28 mouse cellular contexts compared by ENCODE assay signal in the genomic region with DNA sequence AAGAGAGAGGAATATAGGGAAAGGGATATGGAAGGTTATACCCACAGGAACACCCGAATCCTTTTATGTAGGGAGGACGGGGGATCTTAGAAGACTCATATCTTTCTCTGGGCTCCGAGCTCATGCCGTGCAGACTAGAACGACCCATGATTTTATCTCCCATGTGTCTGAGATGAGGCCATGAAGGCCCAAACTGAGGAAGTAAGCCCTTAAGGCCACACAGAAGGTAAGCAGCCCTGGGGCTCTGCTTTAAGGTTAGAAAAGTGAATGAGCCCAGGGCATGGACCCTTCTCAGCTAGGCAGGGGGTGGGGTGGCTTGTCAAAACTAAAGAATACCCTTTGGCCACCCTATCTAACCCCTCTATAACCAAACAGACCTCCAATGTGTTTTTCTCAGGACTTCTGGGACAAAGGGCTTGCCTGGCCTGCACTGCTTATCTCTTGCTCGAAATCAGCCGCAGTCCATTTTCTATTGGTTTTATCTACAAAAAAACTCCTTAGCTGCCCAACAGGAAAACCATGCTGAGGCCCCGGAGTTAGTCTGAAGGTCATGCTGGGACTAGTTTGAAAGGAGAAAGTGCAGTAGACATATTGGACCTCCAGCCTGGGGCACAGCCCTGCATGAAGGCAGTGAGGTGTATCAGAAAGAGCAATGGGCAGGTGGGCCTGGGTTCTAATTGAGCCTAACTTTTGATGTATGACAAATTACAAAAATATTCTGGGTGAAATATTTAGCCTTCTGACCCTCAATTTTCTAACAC. TPM values are rescaled to one million over a fixed set of nuclear protein-coding genes. Genes with fewer than 3 reads are reported as not detected.
DNase-seq lines count a peak whose midpoint lies in the region; TF ChIP-seq lines count a peak whose summit lies in the region.
"Had no signal": no experiment of that assay in that cellular context is flagged by ENCODE, and none has a peak within 500 bp of the region (broad histone marks: within the 10 kb centered on the region; RNA-seq: fewer than 3 reads in every experiment).

No protein-coding gene starts in this region.

- H3K27ac ChIP-seq in layer of hippocampus, adult 2 months = 0 out of 2 replicates have a peak overlapping the region, but pooled peaks have one; percentile 9
- 0 out of 2 replicates have a peak overlapping the region, but pooled peaks have one; percentile 9 for H3K27ac ChIP-seq in small intestine, adult 2 months (ENCODE audit: insufficient read depth, low read depth, low read length)
- H3K27ac ChIP-seq: embryonic facial prominence, embryonic 10.5 days; embryonic facial prominence, embryonic 15.5 days; forebrain, embryonic 12.5 days; hindbrain, embryonic 14.5 days; kidney, postnatal 0 days; limb, embryonic 13.5 days; liver, embryonic 14.5 days; neural tube, embryonic 12.5 days had no signal

- no peak for TF ChIP-seq POLR2A in small intestine, adult 2 months (IDR thresholded peaks at IDR 0.05; ENCODE audit: low read depth, low read length)

- DNase-seq in layer of hippocampus, adult 2 months (ENCODE audit: low spot score in 2 of 2) = no peak
- no peak for DNase-seq in layer of hippocampus, adult 9-10 months (ENCODE audit: low spot score)
- peak; percentile 24 to 28 for DNase-seq in urinary bladder, postnatal 36 days (ENCODE audit: low spot score in 2 of 2)
- DNase-seq in urinary bladder, adult 2 months (ENCODE audit: low spot score) = no peak
- peak; percentile 23 for DNase-seq in yolk sac, embryonic 10.5 days (ENCODE audit: low spot score)
- no peak for DNase-seq in kidney, adult 9 months
- DNase-seq in MN1 (ENCODE audit: low spot score) = no peak
- DNase-seq: adrenal gland, adult 8-10 months; cerebellum, adult 8-10 months; cerebellum, postnatal 25 days; forebrain, postnatal 0 days; gastrocnemius, postnatal 10 days; kidney, adult 2 months; lung, embryonic 14.5 days; lung, postnatal 14 days; right cerebral cortex, adult 18-20 months; thymus, adult 18-20 months; thymus, postnatal 25 days had no signal

- no peaks in the 10 kb centered on the region for H3K36me3 ChIP-seq in small intestine, adult 2 months (ENCODE audit: control insufficient read depth, insufficient read depth, low read length)
- H3K36me3 ChIP-seq: embryonic facial prominence, embryonic 10.5 days; embryonic facial prominence, embryonic 15.5 days; forebrain, embryonic 12.5 days; limb, embryonic 13.5 days; neural tube, embryonic 12.5 days had no signal

- no peak overlapping the region for H3K4me3 ChIP-seq in layer of hippocampus, adult 2 months
- H3K4me3 ChIP-seq in small intestine, adult 2 months (ENCODE audit: low read depth, low read length) = no peak overlapping the region
- H3K4me3 ChIP-seq: embryonic facial prominence, embryonic 10.5 days; embryonic facial prominence, embryonic 15.5 days; forebrain, embryonic 12.5 days; limb, embryonic 13.5 days; myocyte; neural tube, embryonic 12.5 days had no signal

- no peak for TF ChIP-seq CTCF in layer of hippocampus, adult 2 months (conservative IDR thresholded peaks at IDR 0.05)
- no peak for TF ChIP-seq CTCF in small intestine, adult 2 months (IDR thresholded peaks at IDR 0.05; ENCODE audit: extremely low read depth, insufficient read length, insufficient replicate concordance, low read depth, low read length)

- peaks cover 29% of the 10 kb centered on the region for H3K4me1 ChIP-seq in small intestine, adult 2 months (ENCODE audit: control insufficient read depth, insufficient read depth, insufficient read length, low read length)
- H3K4me1 ChIP-seq: embryonic facial prominence, embryonic 10.5 days; forebrain, embryonic 12.5 days; neural tube, embryonic 12.5 days had no signal

- H3K27me3 ChIP-seq in small intestine, adult 2 months (ENCODE audit: control insufficient read depth, insufficient read depth, low read length) = no peaks in the 10 kb centered on the region
- H3K27me3 ChIP-seq: embryonic facial prominence, embryonic 15.5 days; forebrain, embryonic 12.5 days; neural tube, embryonic 12.5 days had no signal

- 63% methylated on average over 8 of the region's 8 CpGs for WGBS in small intestine, adult 2 months

RNA-seq across cellular contexts. Expression of gene Nup160, which starts 37.8 kb away (rescaled TPM):
- 10 to 100 TPM; 17.0 to 20.8 TPM for total RNA-seq in layer of hippocampus, adult 2 months (2021)
- polyA plus RNA-seq in urinary bladder, adult 2 months (2012; rRNA removed) = 13.6 and 13.9 TPM in 2 replicates
- 1.8 and 3.5 TPM in 2 replicates for polyA plus RNA-seq in small intestine, adult 2 months (2012; rRNA removed)

RNA-seq across cellular contexts. Expression of gene Ptprj, which starts 58.7 kb away (rescaled TPM):
- 100 to 1,000 TPM; 128 to 130 TPM for total RNA-seq in layer of hippocampus, adult 2 months (2021)
- 7.1 and 10.1 TPM in 2 replicates for polyA plus RNA-seq in urinary bladder, adult 2 months (2012; rRNA removed)
- 3.4 and 7.3 TPM in 2 replicates for polyA plus RNA-seq in small intestine, adult 2 months (2012; rRNA removed)

Comparison
In these comparisons a context has a peak if more than half of its experiments do, and no peak if none do; other contexts are left out.
1. DNase-seq: peak in urinary bladder, postnatal 36 days (2 of 2) and yolk sac, embryonic 10.5 days (single experiment); none in layer of hippocampus, adult 2 months (0 of 2), layer of hippocampus, adult 9-10 months (single experiment), urinary bladder, adult 2 months (single experiment), kidney, adult 9 months (single experiment) and MN1 (single experiment).